Mouse (Mus musculus): ENCODE measurements around the gene Pde4c.
A peak's percentile ranks its signal among the peaks of the same experiment; 100 is the strongest.

Pde4c gene

GRCm38 (mm10) chr8:70720739-70721138, 2.8 kb upstream of the Pde4c start:
- peak; percentile 53 to 56 for DNase-seq (ENCODE audit: low spot score in 2 of 2)

DNA sequence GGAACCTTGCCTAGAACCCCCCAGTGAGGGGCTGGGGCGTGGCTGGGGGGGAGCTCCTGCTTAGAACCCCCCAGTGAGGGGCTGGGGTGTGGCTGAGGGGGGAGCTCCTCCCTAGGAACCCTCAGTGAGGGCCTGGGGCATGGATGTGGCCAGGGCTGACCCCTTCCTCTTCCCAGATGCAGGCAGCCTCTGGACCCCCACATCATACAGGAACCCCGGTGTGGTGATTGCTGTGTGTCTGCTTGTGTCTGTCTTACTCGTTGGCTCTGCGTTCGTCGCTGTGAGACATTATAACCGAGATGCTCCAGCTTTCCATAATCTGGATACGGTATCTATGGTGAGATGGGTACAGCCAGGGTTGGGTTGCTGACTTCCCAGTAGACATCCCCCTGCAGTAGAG, 1.9 kb upstream of the Pde4c start:
- DNase-seq (ENCODE audit: low spot score in 2 of 2): no peak

GRCm38 (mm10) chr8:70724216-70724615, 696 bp downstream of the Pde4c start:
- DNase-seq (ENCODE audit: low spot score in 2 of 2): no peak

- no peak for DNase-seq (ENCODE audit: low spot score in 2 of 2)
Measured at GRCm38 (mm10) chr8:70725792-70726447, 2.4 kb downstream of the Pde4c start.

DNA sequence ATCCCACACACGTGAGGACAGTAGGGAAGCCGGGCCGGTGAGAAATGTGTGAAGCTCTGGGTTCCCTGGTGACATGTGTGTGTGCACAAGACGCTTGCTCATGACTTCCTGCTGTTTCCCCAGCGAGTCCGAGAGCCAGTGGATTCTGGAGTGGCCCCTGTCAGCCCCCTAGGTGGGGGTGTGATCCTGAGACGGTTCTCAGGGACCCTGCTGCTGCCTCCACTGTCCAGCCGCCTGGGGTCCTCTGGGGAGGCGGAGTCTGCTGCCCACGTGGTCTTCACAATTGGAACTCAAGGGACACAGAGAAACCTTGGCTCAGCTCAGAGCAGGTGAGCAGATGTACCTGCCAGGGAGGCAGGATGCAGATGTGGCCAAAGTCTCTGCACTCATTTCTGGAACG, 3.2 kb downstream of the Pde4c start:
- no peak for DNase-seq (ENCODE audit: low spot score in 2 of 2)

DNA sequence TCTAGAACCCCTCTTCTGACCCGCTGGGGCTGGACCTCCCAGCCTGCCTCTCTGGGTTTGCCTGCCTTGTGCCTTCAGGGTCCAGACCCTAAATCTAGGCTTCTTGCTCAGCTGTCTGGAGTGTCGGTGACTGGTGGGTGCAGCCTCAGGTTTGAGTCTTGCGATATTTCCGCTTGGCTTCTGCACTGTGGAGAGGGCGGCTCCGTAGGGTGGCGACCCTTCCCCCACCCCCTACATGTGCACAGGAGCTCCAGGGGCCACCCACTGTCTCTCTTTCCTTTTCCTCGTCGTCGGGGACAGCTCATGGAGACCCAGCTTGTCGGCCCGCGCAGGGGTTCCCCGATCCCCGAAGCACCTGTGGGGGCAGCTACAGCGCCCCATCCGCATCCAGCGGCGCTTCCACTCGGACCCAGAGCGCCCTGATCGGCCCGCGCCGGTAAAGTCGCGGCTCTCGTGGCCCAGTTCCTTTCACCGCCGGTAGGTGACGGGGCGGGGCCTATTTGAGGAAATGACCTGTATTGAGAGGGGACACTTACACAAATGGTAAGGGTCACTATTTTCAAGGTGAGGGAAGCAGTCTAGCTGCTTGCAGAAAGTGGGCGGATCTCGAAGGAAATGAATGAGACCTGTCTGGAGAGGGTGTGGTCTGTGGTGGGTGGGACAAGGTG, 6.4 kb downstream of the Pde4c start:
- no peak for DNase-seq (ENCODE audit: low spot score in 2 of 2)

- DNase-seq (ENCODE audit: low spot score in 2 of 2): no peak
Measured at GRCm38 (mm10) chr8:70730956-70731355, 7.4 kb downstream of the Pde4c start.

DNA sequence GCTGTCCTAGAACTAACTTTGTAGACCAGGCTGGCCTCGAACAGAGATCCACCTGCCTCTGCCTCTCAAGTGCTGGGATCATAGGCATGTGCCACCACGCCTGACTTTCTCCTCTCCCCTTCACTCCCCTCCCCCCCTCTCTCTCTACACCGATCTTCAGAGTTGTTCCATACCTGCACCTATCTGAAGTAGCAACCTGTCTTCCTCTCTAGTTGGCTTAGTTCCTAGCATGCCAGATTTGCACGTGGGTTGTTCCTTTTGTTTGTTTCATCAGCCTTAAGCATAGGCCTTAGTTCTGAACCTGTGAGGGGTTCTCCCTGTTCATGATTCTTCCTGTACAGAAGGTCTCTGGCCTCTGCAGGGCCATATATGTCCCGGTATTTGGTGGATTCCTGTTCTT, 14.2 kb downstream of the Pde4c start:
- no peak for DNase-seq (ENCODE audit: low spot score in 2 of 2)

GRCm38 (mm10) chr8:70738211-70738610, 14.7 kb downstream of the Pde4c start:
- no peak for DNase-seq (ENCODE audit: low spot score in 2 of 2)

DNA sequence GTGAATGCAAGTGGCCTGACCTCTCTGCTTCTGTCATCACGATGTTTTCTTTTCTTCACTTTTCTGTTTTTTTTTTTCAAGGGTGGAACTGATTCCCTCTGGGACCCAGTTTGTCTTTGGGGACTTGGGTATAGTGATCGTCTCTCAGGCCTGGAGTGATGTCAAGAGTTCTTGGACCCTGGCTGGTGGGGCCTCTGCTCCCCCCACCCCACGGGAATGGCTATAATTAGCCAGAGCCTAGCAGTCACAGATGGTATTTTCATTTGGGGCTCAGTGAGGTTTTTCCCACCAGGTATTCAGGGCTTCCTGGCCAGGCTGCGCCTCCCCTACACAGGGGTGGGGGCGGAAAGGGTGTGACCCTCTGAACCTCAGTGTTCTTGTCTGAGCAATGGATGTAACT, 18.1 kb downstream of the Pde4c start:
- DNase-seq (ENCODE audit: low spot score in 2 of 2): no peak

GRCm38 (mm10) chr8:70742176-70742575, 18.7 kb downstream of the Pde4c start:
- DNase-seq (ENCODE audit: low spot score in 2 of 2): no peak

- DNase-seq (ENCODE audit: low spot score in 2 of 2): no peak
Measured at GRCm38 (mm10) chr8:70742981-70743655, 19.6 kb downstream of the Pde4c start.

DNA sequence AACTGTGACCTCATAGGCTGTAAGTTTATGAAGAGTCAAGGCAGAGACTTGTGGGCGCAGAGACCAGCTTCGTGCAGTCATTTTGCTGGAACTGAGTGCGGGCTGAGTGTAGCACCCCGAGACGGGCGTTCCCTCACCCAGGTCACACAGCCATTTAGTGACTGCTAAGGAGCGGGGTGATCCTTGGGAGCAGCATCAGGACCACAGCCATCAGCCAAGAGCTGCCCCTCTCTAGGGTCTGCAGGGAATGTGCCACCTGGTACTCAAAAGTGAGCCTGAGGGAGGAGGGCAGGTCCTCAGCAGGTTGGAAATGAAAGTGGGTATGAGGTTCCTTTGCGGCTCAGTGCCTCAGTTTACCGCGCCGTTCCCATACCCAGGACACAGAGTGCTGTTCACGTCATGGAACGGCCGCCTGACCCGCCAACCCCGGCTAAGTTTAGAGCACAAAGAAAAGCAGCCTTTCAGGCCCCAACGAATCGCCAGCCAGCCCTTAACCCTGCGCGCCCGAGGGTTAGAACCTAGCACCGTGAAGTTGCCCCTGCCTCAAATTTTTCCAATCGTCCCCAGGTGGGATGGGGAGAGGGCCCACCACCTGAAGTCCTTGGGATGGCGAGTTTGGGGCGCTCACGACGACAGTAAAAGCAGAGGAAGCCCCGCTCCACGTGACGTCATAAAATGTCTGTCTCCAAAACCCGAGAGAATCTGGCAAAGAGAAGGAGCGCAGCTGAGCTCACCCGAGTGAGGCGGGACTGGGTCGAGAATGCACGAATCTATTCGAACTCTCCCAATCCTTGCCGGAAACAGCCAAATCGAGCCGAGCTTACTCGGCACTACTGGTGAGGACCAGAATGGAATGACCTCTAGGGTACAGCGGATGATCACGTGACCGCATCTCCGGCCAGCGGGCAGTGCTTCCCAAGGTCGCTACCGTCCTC, 20.4 kb downstream of the Pde4c start:
- DNase-seq (ENCODE audit: low spot score in 2 of 2): no peak

DNA sequence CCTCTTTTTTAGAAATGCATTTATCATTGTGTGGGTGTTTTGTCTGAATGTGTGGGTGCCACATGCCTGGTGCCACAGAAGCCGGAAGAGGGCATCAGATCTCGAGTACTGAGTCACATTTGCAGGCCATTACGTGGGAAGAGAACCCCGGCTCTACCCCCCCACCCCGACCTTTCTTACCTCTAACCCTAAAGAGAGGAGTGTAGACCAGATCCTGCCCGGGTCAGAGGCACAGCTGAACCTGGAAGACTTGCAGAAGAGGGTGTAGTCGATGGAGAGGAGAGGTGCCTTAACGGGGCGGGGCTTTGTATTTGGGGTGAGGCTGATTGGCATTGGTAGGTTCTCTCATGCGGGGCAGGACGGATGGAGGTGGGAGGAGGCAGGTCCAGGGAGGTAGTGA, 21.3 kb downstream of the Pde4c start:
- no peak for DNase-seq (ENCODE audit: low spot score in 2 of 2)

DNA sequence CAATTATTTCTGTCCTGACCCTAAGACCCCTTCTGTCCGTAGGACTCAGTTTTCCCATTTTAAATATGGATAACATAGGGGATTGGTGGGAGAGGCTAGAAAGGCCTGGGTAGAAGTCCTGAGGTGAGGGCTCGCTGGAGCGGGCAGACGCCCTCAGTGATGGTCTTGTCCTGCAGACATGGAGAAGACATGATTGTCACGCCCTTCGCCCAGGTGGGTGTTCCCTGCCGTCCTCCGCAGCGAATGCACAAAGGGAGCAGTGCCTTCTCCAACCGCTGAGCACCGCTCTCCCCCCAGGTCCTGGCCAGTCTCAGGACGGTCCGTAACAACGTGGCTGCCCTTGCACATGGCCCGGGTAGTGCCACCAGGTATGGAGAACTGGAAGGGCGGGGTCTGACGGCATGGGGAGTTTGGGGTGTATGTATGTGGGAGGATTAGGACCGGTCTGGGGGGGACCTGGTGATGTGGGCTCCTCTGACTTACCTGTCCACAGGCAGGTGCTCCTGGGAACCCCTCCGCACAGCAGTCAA, 22.2 kb downstream of the Pde4c start:
- no peak for DNase-seq (ENCODE audit: low spot score in 2 of 2)

GRCm38 (mm10) chr8:70746676-70747075, 23.2 kb downstream of the Pde4c start:
- no peak for DNase-seq (ENCODE audit: low spot score in 2 of 2)

- DNase-seq (ENCODE audit: low spot score in 2 of 2): no peak
Measured at GRCm38 (mm10) chr8:70747211-70747890, 23.8 kb downstream of the Pde4c start.

DNA sequence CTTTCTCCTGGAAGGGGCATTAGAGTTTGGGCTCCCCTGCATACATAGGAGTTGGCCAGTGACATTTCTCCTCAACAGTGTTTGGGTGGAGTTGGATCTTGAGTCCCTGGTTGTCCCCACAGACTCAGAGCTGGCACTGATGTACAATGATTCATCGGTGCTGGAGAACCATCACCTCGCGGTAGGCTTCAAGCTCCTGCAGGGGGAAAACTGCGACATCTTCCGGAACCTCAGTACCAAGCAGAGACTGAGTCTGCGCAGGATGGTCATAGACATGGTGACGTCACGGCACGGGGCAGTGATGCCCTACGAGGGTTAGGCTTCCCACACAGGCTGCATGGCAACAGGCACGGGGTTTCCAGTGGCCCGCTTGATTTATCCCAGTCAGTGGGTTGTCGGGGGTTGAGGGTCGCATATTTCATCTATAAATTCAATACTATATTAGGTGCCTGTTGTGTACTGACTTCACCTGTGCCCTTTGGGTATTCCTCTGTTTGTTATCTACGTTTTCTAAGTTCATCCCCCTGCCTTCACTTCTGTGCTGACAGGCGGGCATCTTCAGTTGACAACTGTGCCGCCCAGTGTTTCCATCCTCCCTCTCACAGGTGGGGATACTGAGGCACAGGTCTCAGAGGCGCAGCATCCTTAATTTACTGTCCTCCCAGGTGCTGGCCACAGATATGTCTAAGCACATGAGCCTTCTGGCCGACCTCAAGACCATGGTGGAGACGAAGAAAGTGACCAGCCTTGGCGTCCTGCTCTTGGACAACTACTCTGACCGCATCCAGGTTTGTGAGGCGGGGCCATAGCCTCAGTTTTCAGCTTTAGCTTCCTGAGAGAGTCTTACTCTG, 25.0 kb downstream of the Pde4c start:
- DNase-seq (ENCODE audit: low spot score in 2 of 2): no peak

- no peak for DNase-seq (ENCODE audit: low spot score in 2 of 2)
Measured at GRCm38 (mm10) chr8:70749097-70749674, 25.7 kb downstream of the Pde4c start.
